ENCODE assay signal across 24 mouse cellular contexts in the genomic region with DNA sequence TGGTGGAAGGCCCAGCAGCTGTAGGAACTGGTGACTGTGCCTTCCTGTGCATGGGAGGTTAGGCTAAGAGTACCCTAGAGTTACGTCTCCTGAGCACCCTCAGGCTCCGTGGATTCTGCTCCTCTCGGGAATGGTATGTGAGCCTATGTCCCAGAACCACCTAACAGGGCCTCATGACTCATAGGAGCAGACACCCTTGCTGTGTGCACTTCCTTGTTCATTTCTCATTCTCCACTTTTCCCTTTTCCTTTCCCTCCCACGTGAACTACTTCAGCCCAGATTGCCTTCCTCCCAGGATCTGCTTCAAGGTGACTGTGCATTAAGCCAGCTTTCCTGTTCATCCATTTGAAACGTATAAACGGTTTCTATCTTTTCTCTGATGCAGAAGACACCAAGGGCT. TPM values are rescaled to one million over a fixed set of nuclear protein-coding genes. Genes with fewer than 3 reads are reported as not detected.
A peak's percentile ranks its signal among the peaks of the same experiment; 100 is the strongest.
DNase-seq lines count a peak whose midpoint lies in the region; ATAC-seq and TF ChIP-seq lines count a peak whose summit lies in the region.
"Had no signal": no experiment of that assay in that cellular context is flagged by ENCODE, and none has a peak within 500 bp of the region (broad histone marks: within the 10 kb centered on the region; RNA-seq: fewer than 3 reads in every experiment).

No protein-coding gene starts in this region.

- H3K4me3 ChIP-seq in intestine, embryonic 14.5 days (ENCODE audit: low read depth, low read length): no peak overlapping the region
- no peak overlapping the region for H3K4me3 ChIP-seq in intestine, embryonic 15.5 days (replicated peaks)
- no peak overlapping the region for H3K4me3 ChIP-seq in lung, postnatal 0 days (ENCODE audit: low read depth, low read length)
- H3K4me3 ChIP-seq in CH12.LX (replicated peaks in 1 of 3; ENCODE audit: low read depth in 2 of 3, low read length in 2 of 3, poor library complexity in 1 of 3): no peak overlapping the region
- H3K4me3 ChIP-seq: embryonic facial prominence, embryonic 10.5 days; embryonic facial prominence, embryonic 12.5 days; forebrain, embryonic 13.5 days; forebrain, embryonic 15.5 days had no signal

- TF ChIP-seq RAD21 in CH12.LX (IDR thresholded peaks at IDR 0.05; ENCODE audit: low read depth, low read length): no peak

- 71% methylated on average over 6 of the region's 6 CpGs for WGBS in intestine, embryonic 14.5 days
- 71% methylated on average over 6 of the region's 6 CpGs for WGBS in intestine, embryonic 15.5 days
- WGBS in lung, postnatal 0 days: 48% methylated on average over 6 of the region's 6 CpGs

- peak; percentile 44 for DNase-seq in intestine, embryonic 14.5 days (ENCODE audit: low spot score)
- no peak for DNase-seq in lung, postnatal 0 days (ENCODE audit: low spot score)
- no peak for DNase-seq in lung, postnatal 36 days
- no peak for DNase-seq in CH12.LX (ENCODE audit: extremely low read depth)
- DNase-seq in brain, adult 2 months (ENCODE audit: low read depth, low spot score): peak; percentile 25
- DNase-seq in urinary bladder, postnatal 36 days (ENCODE audit: low spot score in 2 of 2): no peak
- DNase-seq in adrenal gland, postnatal 4 days (ENCODE audit: low spot score in 2 of 2): no peak
- DNase-seq: adrenal gland, adult 8-10 months; adrenal gland, postnatal 14 days; adrenal gland, postnatal 36 days; cerebellum, adult 11-12 months; cerebellum, adult 2 months; cerebellum, adult 9-10 months; cerebellum, postnatal 10 days; cerebellum, postnatal 25 days; forebrain, postnatal 0 days had no signal

- no peaks in the 10 kb centered on the region for H3K79me2 ChIP-seq in CH12.LX (replicated peaks; ENCODE audit: control insufficient read depth, extremely low read depth, insufficient read depth, poor library complexity, severe bottlenecking)

- H3K36me3 ChIP-seq in intestine, embryonic 14.5 days (ENCODE audit: control insufficient read depth, insufficient read depth, low read length): no peaks in the 10 kb centered on the region
- H3K36me3 ChIP-seq in intestine, embryonic 15.5 days: no peaks in the 10 kb centered on the region
- H3K36me3 ChIP-seq in lung, postnatal 0 days (ENCODE audit: insufficient read depth, low read length): no peaks in the 10 kb centered on the region
- H3K36me3 ChIP-seq in CH12.LX (replicated peaks in 1 of 2; ENCODE audit: control insufficient read depth in 1 of 2, insufficient read depth in 1 of 2, low read length in 1 of 2): no peaks in the 10 kb centered on the region
- H3K36me3 ChIP-seq: embryonic facial prominence, embryonic 10.5 days; embryonic facial prominence, embryonic 12.5 days; forebrain, embryonic 15.5 days; G1E had no signal

- no peak overlapping the region for H3K27ac ChIP-seq in intestine, embryonic 14.5 days (ENCODE audit: low read depth)
- H3K27ac ChIP-seq in intestine, embryonic 15.5 days: no peak overlapping the region
- no peak overlapping the region for H3K27ac ChIP-seq in lung, postnatal 0 days (ENCODE audit: low read length)
- H3K27ac ChIP-seq in CH12.LX (ENCODE audit: insufficient read depth, low read depth): peak overlapping the region; percentile 23; the same call in 1 of the 2 replicates
- H3K27ac ChIP-seq: embryonic facial prominence, embryonic 10.5 days; embryonic facial prominence, embryonic 12.5 days; forebrain, embryonic 13.5 days; forebrain, embryonic 15.5 days had no signal

- TF ChIP-seq EP300 in lung, postnatal 0 days (IDR thresholded peaks at IDR 0.05): no peak
- TF ChIP-seq EP300 in CH12.LX (IDR thresholded peaks at IDR 0.05; ENCODE audit: low read length): no peak

- no peak for TF ChIP-seq POLR2A in CH12.LX (IDR thresholded peaks at IDR 0.05; ENCODE audit: low read depth, low read length)

- TF ChIP-seq CTCF in lung, postnatal 0 days (IDR thresholded peaks at IDR 0.05): no peak
- TF ChIP-seq CTCF in CH12.LX (conservative IDR thresholded peaks at IDR 0.05 in 1 of 2, IDR thresholded peaks at IDR 0.05 in 1 of 2; ENCODE audit: low read depth in 2 of 2, low read length in 2 of 2): no peak

- in situ Hi-C loops in CH12.LX (cut with MboI; ENCODE audit: low pct_ligation_motif_present, low pct_unique_long_range_greater_than_20kb, low sequenced_read_pairs): no loop called here

- no peak overlapping the region for H3K4me2 ChIP-seq in intestine, embryonic 14.5 days (ENCODE audit: low read length)
- no peak overlapping the region for H3K4me2 ChIP-seq in intestine, embryonic 15.5 days (replicated peaks)
- no peak overlapping the region for H3K4me2 ChIP-seq in lung, postnatal 0 days (replicated peaks; ENCODE audit: low read depth, low read length)
- H3K4me2 ChIP-seq in CH12.LX (ENCODE audit: insufficient read depth, low read depth, poor library complexity, severe bottlenecking): no peak overlapping the region
- H3K4me2 ChIP-seq: embryonic facial prominence, embryonic 12.5 days; forebrain, embryonic 13.5 days; forebrain, embryonic 15.5 days had no signal

- no peaks in the 10 kb centered on the region for H3K4me1 ChIP-seq in intestine, embryonic 14.5 days (replicated peaks; ENCODE audit: control insufficient read depth, insufficient read depth, low read length)
- H3K4me1 ChIP-seq in intestine, embryonic 15.5 days (replicated peaks): no peaks in the 10 kb centered on the region
- no peaks in the 10 kb centered on the region for H3K4me1 ChIP-seq in lung, postnatal 0 days (ENCODE audit: insufficient read depth, low read depth, low read length)
- peaks cover 38 to 46% of the 10 kb centered on the region in 2 experiments for H3K4me1 ChIP-seq in CH12.LX (ENCODE audit: control insufficient read depth in 1 of 2, insufficient read depth in 2 of 2)
- H3K4me1 ChIP-seq: forebrain, embryonic 13.5 days; forebrain, embryonic 15.5 days had no signal

- ATAC-seq in intestine, embryonic 14.5 days (replicated peaks; ENCODE audit: low FRiP score, low TSS enrichment, low read depth): no peak
- no peak for ATAC-seq in intestine, embryonic 15.5 days
- peak; percentile 23; the same call in 1 of the 2 replicates for ATAC-seq in lung, postnatal 0 days
- ATAC-seq: activated CD4-positive, CD25-positive, alpha-beta regulatory T cell, adult 4 months; forebrain, embryonic 13.5 days; forebrain, embryonic 15.5 days; forebrain, postnatal 0 days; Patski had no signal

- H3K9ac ChIP-seq in intestine, embryonic 14.5 days (ENCODE audit: low read length): no peak overlapping the region
- H3K9ac ChIP-seq in intestine, embryonic 15.5 days: no peak overlapping the region
- H3K9ac ChIP-seq in lung, postnatal 0 days (replicated peaks; ENCODE audit: low read depth): no peak overlapping the region
- H3K9ac ChIP-seq in CH12.LX (ENCODE audit: insufficient read depth, low read depth): no peak overlapping the region
- H3K9ac ChIP-seq: embryonic facial prominence, embryonic 12.5 days; forebrain, embryonic 13.5 days; forebrain, embryonic 15.5 days; forebrain, postnatal 0 days had no signal

- dilution Hi-C loops in CH12.LX (cut with MboI; ENCODE audit: extremely low pct_ligation_motif_present, extremely low pct_unique_long_range_greater_than_20kb, low sequenced_read_pairs): no loop called here

- H3K9me3 ChIP-seq in intestine, embryonic 14.5 days (ENCODE audit: control insufficient read depth, low read length): no peaks in the 10 kb centered on the region
- no peaks in the 10 kb centered on the region for H3K9me3 ChIP-seq in intestine, embryonic 15.5 days
- no peaks in the 10 kb centered on the region for H3K9me3 ChIP-seq in lung, postnatal 0 days (ENCODE audit: low read length)
- H3K9me3 ChIP-seq in CH12.LX (replicated peaks; ENCODE audit: low read length): peaks cover 4% of the 10 kb centered on the region
- H3K9me3 ChIP-seq: embryonic facial prominence, embryonic 10.5 days; embryonic facial prominence, embryonic 12.5 days; forebrain, embryonic 13.5 days; forebrain, embryonic 15.5 days; G1E had no signal

- no peaks in the 10 kb centered on the region for H3K27me3 ChIP-seq in intestine, embryonic 14.5 days (replicated peaks; ENCODE audit: control insufficient read depth, insufficient read depth, low read length)
- no peaks in the 10 kb centered on the region for H3K27me3 ChIP-seq in intestine, embryonic 15.5 days (replicated peaks)
- H3K27me3 ChIP-seq in lung, postnatal 0 days (replicated peaks; ENCODE audit: insufficient read depth, low read length): no peaks in the 10 kb centered on the region
- no peaks in the 10 kb centered on the region for H3K27me3 ChIP-seq in CH12.LX (replicated peaks)
- H3K27me3 ChIP-seq: embryonic facial prominence, embryonic 12.5 days; forebrain, embryonic 13.5 days; forebrain, embryonic 15.5 days; Patski had no signal

TF ChIP-seq in CH12.LX, 34 proteins besides CTCF, POLR2A, EP300 and RAD21:
- TF ChIP-seq CHD2 (IDR thresholded peaks at IDR 0.05; ENCODE audit: low read length) (0 out of 2 replicates have a peak, but pooled peaks have one; percentile 28), ZKSCAN1 (IDR thresholded peaks at IDR 0.05; ENCODE audit: borderline replicate concordance, low read depth, low read length) (no peak), MXI1 (IDR thresholded peaks at IDR 0.05; ENCODE audit: low read depth, low read length) (no peak)

RNA-seq across cellular contexts. Expression of a gene that starts 59.9 kb away (rescaled TPM):
- 11.2 and 11.3 TPM in 2 replicates for polyA plus RNA-seq in intestine, embryonic 14.5 days (2014; fragmentation: Nextera tagmentation; extraction: Ambion mirVana)
- 7.3 and 7.6 TPM in 2 replicates for polyA plus RNA-seq in intestine, embryonic 15.5 days (2015; fragmentation: Nextera tagmentation; extraction: Ambion mirVana)
- polyA plus RNA-seq in lung, postnatal 0 days (2015; fragmentation: Nextera tagmentation; extraction: Ambion mirVana): 3.9 and 4.4 TPM in 2 replicates
- total RNA-seq in CH12.LX (2012; rRNA removed) (7.4 and 8.0 TPM in 2 replicates), CH12.LX (2014; rRNA removed) (3.6 and 4.5 TPM in 2 replicates)
- polyA plus RNA-seq in CH12.LX (2012; ENCODE audit: insufficient read length, low read depth): 2.5 and 2.7 TPM in 2 replicates
- 10 to 100 TPM; 26.6 to 27.2 TPM for total RNA-seq in adrenal gland, postnatal 4 days (2021)

Comparison
In these comparisons a context has a peak if more than half of its experiments do, and no peak if none do; other contexts are left out.
1. DNase-seq: peak in intestine, embryonic 14.5 days (single experiment) and brain, adult 2 months (single experiment); none in lung, postnatal 0 days (single experiment), lung, postnatal 36 days (single experiment), CH12.LX (single experiment), urinary bladder, postnatal 36 days (0 of 2) and adrenal gland, postnatal 4 days (0 of 2).